Mouse (Mus musculus): ENCODE data around the gene B230217C12Rik. TPM values are rescaled to one million over a fixed set of nuclear protein-coding genes. Genes with fewer than 3 reads are reported as not detected.
A peak's percentile ranks its signal among the peaks of the same experiment; 100 is the strongest.

Gene B230217C12Rik
- polyA plus RNA-seq, 1 experiment from 2014 or later: 8.3 TPM

DNA sequence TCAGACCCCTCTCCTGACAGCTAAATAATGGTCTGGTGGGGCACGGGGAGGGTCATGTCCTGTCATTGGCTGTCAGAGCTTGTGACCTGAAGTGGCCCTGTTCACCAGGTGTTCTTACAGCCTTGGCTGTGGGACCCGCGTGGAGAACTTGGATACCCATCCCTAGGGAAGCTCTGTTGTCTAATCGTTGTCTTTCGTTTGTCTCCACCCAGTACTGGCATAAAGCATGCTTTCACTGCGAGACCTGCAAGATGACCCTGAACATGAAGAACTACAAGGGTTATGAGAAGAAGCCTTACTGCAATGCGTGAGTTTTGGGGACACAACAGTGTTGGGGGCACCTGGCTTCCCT, 34.0 kb upstream of the B230217C12Rik start:
- 56% methylated on average over 7 of the region's 7 CpGs for WGBS
- ATAC-seq (ENCODE audit: insufficient number of reproducible peaks, insufficient read depth, low FRiP score, low read depth): no peak
- Histone ChIP-seq H3K36me3 (ENCODE audit: control insufficient read depth, insufficient read depth, low read length) (peaks cover 21% of the 10 kb centered on the region), H3K9ac (replicated peaks; ENCODE audit: low read depth, low read length) (no peak overlapping the region), H3K4me3 (ENCODE audit: low read depth, low read length) (no peak overlapping the region), H3K4me1 (ENCODE audit: control insufficient read depth, insufficient read depth, low read length) (peaks cover 88% of the 10 kb centered on the region), H3K27me3 (ENCODE audit: control insufficient read depth, insufficient read depth, low read length) (no peaks in the 10 kb centered on the region), H3K4me2 (replicated peaks; ENCODE audit: low read depth, low read length) (no peak overlapping the region; the same call in 1 of the 2 replicates), H3K9me3 (ENCODE audit: control insufficient read depth, low read depth, low read length) (no peaks in the 10 kb centered on the region), H3K27ac (ENCODE audit: low read length) (peak overlapping the region; percentile 92; the same call in 1 of the 2 replicates)

DNA sequence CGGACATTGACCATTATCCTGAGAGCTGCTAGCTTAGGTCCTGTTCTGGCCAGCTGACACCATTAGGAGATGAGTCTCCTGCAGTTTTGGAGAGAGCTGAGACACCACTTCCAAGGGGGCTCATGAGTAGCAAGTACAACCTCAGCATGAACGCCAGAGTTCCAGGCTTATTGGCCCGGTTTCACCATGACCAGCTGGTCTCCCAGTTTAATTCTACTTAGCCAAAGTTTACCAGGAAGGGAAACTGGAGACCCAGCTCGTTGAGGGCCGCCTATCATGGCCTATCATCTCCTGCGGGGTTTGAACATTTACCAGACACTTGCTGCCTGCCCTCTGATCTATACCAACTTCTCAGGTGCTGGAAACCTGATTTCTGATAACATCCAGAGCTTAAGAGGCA, 33.0 kb upstream of the B230217C12Rik start:
- Histone ChIP-seq H3K36me3 (ENCODE audit: control insufficient read depth, insufficient read depth, low read length) (peaks cover 21% of the 10 kb centered on the region), H3K9ac (replicated peaks; ENCODE audit: low read depth, low read length) (no peak overlapping the region), H3K4me3 (ENCODE audit: low read depth, low read length) (no peak overlapping the region), H3K27ac (ENCODE audit: low read length) (peak overlapping the region; percentile 23; the same call in 1 of the 2 replicates), H3K4me2 (replicated peaks; ENCODE audit: low read depth, low read length) (no peak overlapping the region), H3K9me3 (ENCODE audit: control insufficient read depth, low read depth, low read length) (no peaks in the 10 kb centered on the region), H3K4me1 (ENCODE audit: control insufficient read depth, insufficient read depth, low read length) (peaks cover 88% of the 10 kb centered on the region), H3K27me3 (ENCODE audit: control insufficient read depth, insufficient read depth, low read length) (no peaks in the 10 kb centered on the region)
- WGBS: 18% methylated on average over 6 of the region's 6 CpGs
- no peak for ATAC-seq (ENCODE audit: insufficient number of reproducible peaks, insufficient read depth, low FRiP score, low read depth)

- H3K4me1 ChIP-seq (ENCODE audit: control insufficient read depth, insufficient read depth, low read length): peaks cover 88% of the 10 kb centered on the region
- no peaks in the 10 kb centered on the region for H3K27me3 ChIP-seq (ENCODE audit: control insufficient read depth, insufficient read depth, low read length)
- no peak overlapping the region for H3K4me3 ChIP-seq (ENCODE audit: low read depth, low read length)
- no peak for ATAC-seq (ENCODE audit: insufficient number of reproducible peaks, insufficient read depth, low FRiP score, low read depth)
- H3K9ac ChIP-seq (replicated peaks; ENCODE audit: low read depth, low read length): no peak overlapping the region
- 53% methylated on average over 2 of the region's 2 CpGs for WGBS
- peaks cover 21% of the 10 kb centered on the region for H3K36me3 ChIP-seq (ENCODE audit: control insufficient read depth, insufficient read depth, low read length)
- H3K27ac ChIP-seq (ENCODE audit: low read length): peak overlapping the region; percentile 55; the same call in 1 of the 2 replicates
- no peak overlapping the region for H3K4me2 ChIP-seq (replicated peaks; ENCODE audit: low read depth, low read length)
- H3K9me3 ChIP-seq (ENCODE audit: control insufficient read depth, low read depth, low read length): no peaks in the 10 kb centered on the region
These were observed 32.5 kb upstream of the B230217C12Rik start for GRCm38 (mm10) chr11:97808093-97808492.

DNA sequence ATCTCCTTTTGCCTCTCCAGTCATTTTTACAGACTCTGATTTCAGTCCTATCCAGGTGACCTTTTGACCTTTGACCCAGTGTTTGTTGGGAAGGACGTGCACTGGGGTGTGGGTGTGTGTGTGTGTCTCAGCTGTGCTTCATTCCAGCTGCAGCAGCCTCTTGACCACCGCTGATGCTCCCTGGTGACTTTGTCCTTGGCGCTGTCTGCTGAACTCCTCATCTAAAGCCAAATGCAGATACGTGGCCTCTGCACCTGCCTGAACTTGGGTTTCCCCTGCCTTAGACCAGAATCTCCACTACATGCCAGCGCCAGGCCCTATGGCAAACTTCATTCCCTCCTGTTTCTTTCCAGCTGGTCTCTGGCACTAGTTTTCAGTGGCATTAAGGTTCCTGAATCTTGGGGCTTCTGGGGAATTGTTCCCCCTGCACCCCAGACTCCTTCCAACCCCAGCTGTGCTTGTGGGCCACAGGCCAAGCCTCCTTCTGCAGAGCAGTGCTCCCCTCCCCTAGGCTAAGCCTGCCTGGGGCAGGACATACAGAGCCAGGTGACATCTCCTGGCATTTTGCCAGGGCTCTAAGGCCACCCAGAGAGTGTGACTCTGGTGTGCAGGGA, 31.9 kb upstream of the B230217C12Rik start:
- 35% methylated on average over 5 of the region's 5 CpGs for WGBS
- peaks cover 26% of the 10 kb centered on the region for H3K36me3 ChIP-seq (ENCODE audit: control insufficient read depth, insufficient read depth, low read length)
- no peak overlapping the region for H3K4me3 ChIP-seq (ENCODE audit: low read depth, low read length)
- peaks cover 94% of the 10 kb centered on the region for H3K4me1 ChIP-seq (ENCODE audit: control insufficient read depth, insufficient read depth, low read length)
- H3K27ac ChIP-seq (ENCODE audit: low read length): peak overlapping the region; percentile 55; the same call in 1 of the 2 replicates
- ATAC-seq (ENCODE audit: insufficient number of reproducible peaks, insufficient read depth, low FRiP score, low read depth): no peak
- H3K27me3 ChIP-seq (ENCODE audit: control insufficient read depth, insufficient read depth, low read length): no peaks in the 10 kb centered on the region
- H3K4me2 ChIP-seq (replicated peaks; ENCODE audit: low read depth, low read length): no peak overlapping the region
- no peak overlapping the region for H3K9ac ChIP-seq (replicated peaks; ENCODE audit: low read depth, low read length)
- no peaks in the 10 kb centered on the region for H3K9me3 ChIP-seq (ENCODE audit: control insufficient read depth, low read depth, low read length)

DNA sequence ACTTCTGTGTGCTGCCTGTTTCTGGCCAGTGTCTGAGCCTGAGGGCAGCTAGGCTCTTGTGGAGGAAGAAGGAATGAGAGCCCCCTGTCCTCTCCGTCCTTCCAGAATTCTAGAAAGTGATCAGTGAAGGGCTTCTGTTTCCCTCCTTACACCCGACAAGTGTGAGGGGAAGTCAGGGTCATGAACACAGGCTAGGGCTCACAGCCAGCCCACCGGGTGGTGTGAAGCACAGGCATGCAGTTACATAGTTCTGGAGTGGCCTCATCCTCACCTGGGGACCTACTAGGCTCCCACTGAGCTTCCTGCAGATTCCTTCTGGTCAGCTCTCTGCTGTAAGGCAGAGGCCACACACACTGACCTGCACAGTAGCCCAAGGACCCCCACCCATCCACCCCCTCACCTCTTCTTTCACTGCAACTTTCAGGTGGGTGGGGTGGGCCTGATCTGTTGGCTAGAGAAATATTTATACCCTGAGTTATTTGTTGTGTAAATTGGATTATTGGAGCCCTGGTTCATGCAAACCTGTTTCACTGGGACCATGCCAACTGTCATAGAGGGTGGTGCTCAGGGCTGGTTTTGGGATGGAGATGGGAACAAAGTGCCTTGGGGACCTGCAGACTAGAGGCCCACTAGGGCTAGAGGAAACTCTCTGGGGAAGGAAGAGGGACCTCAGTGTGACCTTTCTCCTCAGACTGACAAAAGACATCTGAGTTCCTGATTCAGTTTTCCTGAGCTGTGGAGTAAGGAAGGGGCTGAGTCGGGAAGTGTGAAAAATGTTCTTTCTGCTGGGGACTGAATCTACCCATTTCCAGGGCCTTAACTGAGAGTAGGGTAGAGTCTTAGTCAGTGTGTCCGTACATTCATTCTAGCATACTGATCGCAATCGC, 31.1 kb upstream of the B230217C12Rik start:
- no peak for ATAC-seq (ENCODE audit: insufficient number of reproducible peaks, insufficient read depth, low FRiP score, low read depth)
- H3K27ac ChIP-seq (ENCODE audit: low read length): peak overlapping the region; percentile 39; the same call in 1 of the 2 replicates
- H3K9me3 ChIP-seq (ENCODE audit: control insufficient read depth, low read depth, low read length): no peaks in the 10 kb centered on the region
- peaks cover 90% of the 10 kb centered on the region for H3K4me1 ChIP-seq (ENCODE audit: control insufficient read depth, insufficient read depth, low read length)
- no peak overlapping the region for H3K4me3 ChIP-seq (ENCODE audit: low read depth, low read length)
- H3K36me3 ChIP-seq (ENCODE audit: control insufficient read depth, insufficient read depth, low read length): peaks cover 31% of the 10 kb centered on the region
- H3K4me2 ChIP-seq (replicated peaks; ENCODE audit: low read depth, low read length): no peak overlapping the region
- no peak overlapping the region for H3K9ac ChIP-seq (replicated peaks; ENCODE audit: low read depth, low read length)
- 57% methylated on average over 7 of the region's 7 CpGs for WGBS
- H3K27me3 ChIP-seq (ENCODE audit: control insufficient read depth, insufficient read depth, low read length): no peaks in the 10 kb centered on the region

DNA sequence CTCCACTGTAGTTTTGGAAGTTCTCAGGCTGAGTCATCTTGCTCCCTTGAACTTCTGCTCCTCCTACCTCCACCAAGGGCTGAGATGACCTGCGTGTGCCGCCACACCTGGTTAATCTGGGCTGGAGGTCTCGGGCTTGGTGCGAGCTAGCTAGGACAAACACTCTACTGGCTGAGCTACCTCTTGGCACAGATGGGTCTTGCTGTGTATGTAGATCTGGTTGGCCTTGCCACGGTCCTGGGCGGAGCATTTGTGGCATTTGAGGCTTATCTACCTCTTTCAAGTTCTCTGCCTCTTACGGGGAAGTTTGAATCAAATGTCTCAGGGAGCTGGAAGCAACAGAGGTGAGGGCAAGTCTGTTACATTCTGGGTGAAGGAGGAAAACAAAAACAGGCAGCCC, 30.2 kb upstream of the B230217C12Rik start:
- Histone ChIP-seq H3K9ac (replicated peaks; ENCODE audit: low read depth, low read length) (no peak overlapping the region), H3K4me1 (ENCODE audit: control insufficient read depth, insufficient read depth, low read length) (peaks cover 82% of the 10 kb centered on the region), H3K9me3 (ENCODE audit: control insufficient read depth, low read depth, low read length) (no peaks in the 10 kb centered on the region), H3K27ac (ENCODE audit: low read length) (no peak overlapping the region; the same call in 1 of the 2 replicates), H3K27me3 (ENCODE audit: control insufficient read depth, insufficient read depth, low read length) (no peaks in the 10 kb centered on the region), H3K36me3 (ENCODE audit: control insufficient read depth, insufficient read depth, low read length) (peaks cover 31% of the 10 kb centered on the region), H3K4me2 (replicated peaks; ENCODE audit: low read depth, low read length) (no peak overlapping the region), H3K4me3 (ENCODE audit: low read depth, low read length) (no peak overlapping the region)
- 49% methylated on average over 7 of the region's 7 CpGs for WGBS
- no peak for ATAC-seq (ENCODE audit: insufficient number of reproducible peaks, insufficient read depth, low FRiP score, low read depth)

GRCm38 (mm10) chr11:97810970-97811369, 29.6 kb upstream of the B230217C12Rik start:
- peaks cover 36% of the 10 kb centered on the region for H3K36me3 ChIP-seq (ENCODE audit: control insufficient read depth, insufficient read depth, low read length)
- no peak overlapping the region for H3K9ac ChIP-seq (replicated peaks; ENCODE audit: low read depth, low read length)
- H3K4me3 ChIP-seq (ENCODE audit: low read depth, low read length): no peak overlapping the region
- H3K27ac ChIP-seq (ENCODE audit: low read length): no peak overlapping the region
- no peaks in the 10 kb centered on the region for H3K9me3 ChIP-seq (ENCODE audit: control insufficient read depth, low read depth, low read length)
- H3K27me3 ChIP-seq (ENCODE audit: control insufficient read depth, insufficient read depth, low read length): no peaks in the 10 kb centered on the region
- peaks cover 80% of the 10 kb centered on the region for H3K4me1 ChIP-seq (ENCODE audit: control insufficient read depth, insufficient read depth, low read length)
- H3K4me2 ChIP-seq (replicated peaks; ENCODE audit: low read depth, low read length): no peak overlapping the region
- no peak for ATAC-seq (ENCODE audit: insufficient number of reproducible peaks, insufficient read depth, low FRiP score, low read depth)
- 48% methylated on average over 3 of the region's 3 CpGs for WGBS

DNA sequence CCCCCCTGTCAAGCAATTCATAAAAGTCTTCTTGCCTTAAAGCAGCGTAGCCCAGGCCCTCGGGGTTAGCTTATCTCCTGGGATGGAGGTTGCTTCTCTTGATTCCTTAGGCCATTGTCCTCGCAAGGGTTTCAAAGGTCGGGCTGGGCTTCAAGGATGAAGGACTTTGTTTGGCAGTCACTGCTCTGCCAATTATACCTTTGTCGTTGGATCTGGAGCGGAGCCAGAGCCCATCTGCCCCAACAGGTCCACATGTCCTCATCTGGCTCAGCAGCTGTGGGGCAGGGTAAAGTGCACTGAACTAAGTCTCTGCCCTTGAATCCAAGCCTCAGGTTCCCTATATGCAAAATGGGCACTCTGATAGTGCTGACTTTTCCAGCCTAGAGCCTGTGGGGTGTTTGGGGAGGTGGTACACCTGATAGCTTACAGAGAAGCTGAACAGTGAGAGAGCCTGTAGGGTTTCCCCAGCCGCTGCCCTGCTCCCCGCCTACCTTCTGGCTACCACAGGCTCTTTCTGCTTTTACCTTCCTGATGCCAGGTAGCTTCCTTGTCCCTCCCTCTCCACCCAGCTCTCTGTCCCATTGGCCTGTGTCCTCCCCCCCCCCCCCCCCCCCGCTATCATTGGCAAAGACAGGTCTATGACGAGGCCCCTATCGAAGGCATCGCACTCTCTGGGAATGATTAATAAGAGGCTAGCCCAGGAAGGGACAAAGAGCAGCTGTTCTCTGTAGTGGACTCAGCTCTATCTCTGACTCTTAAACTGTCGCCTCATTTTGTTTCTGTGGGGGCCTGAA, 28.8 kb upstream of the B230217C12Rik start:
- 0 out of 2 replicates have a peak, but pooled peaks have one; percentile 12 for ATAC-seq (ENCODE audit: insufficient number of reproducible peaks, insufficient read depth, low FRiP score, low read depth)

More for the DNA sequence above, 28.8 kb upstream of the B230217C12Rik start:
- no peak overlapping the region for H3K4me3 ChIP-seq (ENCODE audit: low read depth, low read length)
- H3K36me3 ChIP-seq (ENCODE audit: control insufficient read depth, insufficient read depth, low read length): peaks cover 44% of the 10 kb centered on the region
- H3K27ac ChIP-seq (ENCODE audit: low read length): peak overlapping the region; percentile 27; the same call in 1 of the 2 replicates
- H3K4me2 ChIP-seq (replicated peaks; ENCODE audit: low read depth, low read length): no peak overlapping the region
- no peaks in the 10 kb centered on the region for H3K9me3 ChIP-seq (ENCODE audit: control insufficient read depth, low read depth, low read length)
- no peaks in the 10 kb centered on the region for H3K27me3 ChIP-seq (ENCODE audit: control insufficient read depth, insufficient read depth, low read length)
- H3K9ac ChIP-seq (replicated peaks; ENCODE audit: low read depth, low read length): no peak overlapping the region
- 26% methylated on average over 12 of the region's 13 CpGs for WGBS
- H3K4me1 ChIP-seq (ENCODE audit: control insufficient read depth, insufficient read depth, low read length): peaks cover 77% of the 10 kb centered on the region

All from stomach, embryonic 14.5 days (tissue).